Mouse (Mus musculus) forelimb bud, embryonic 11.5 days (tissue): ENCODE measurements around the gene Kdm2b.
A peak's percentile ranks its signal among the peaks of the same experiment; 100 is the strongest.

Source experiments
- DNase-seq: peaks from one replicate; pipeline ENCODE4 v3.0.0-alpha.2; 2012; ENCODE audit warnings: low read depth, low spot score

The Kdm2b gene

GRCm38 (mm10) chr5:123011705-123012104, 22.1 kb upstream of the Kdm2b start:
- no peak for DNase-seq

GRCm38 (mm10) chr5:123010806-123011205, 21.2 kb upstream of the Kdm2b start:
- no peak for DNase-seq

GRCm38 (mm10) chr5:123009873-123010272, 20.2 kb upstream of the Kdm2b start:
- no peak for DNase-seq

DNA sequence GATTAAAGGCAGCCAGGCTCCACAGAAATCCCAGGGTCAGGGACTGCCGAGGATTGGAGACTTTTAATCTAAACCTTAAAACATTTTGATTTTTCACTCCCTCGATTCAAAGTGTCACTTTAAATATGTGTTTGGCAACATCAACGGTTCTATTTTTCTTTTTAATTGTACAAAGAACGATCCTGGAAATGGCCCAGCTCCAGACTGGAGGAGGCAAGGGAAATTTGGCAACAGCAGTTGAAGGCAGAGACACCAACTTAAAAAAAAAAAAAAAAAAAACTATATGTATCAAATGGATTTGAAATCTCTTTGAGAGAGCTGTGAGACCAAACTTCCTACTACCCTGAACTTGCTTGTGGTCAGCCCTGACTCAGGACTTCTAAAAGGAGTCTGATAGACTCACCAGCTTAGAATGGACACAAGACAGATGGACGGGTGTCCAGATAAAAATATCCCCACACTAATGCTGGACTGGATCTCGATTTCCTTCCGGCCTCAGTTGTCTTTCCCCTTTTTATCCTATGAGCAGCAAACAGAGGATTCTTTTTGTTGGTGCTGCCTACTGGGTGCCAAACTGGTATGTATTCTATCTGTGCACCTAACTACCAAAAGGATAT, 19.4 kb upstream of the Kdm2b start:
- no peak for DNase-seq

- DNase-seq, result no peak
Observed at GRCm38 (mm10) chr5:123005716-123006592, 16.3 kb upstream of the Kdm2b start.

DNA sequence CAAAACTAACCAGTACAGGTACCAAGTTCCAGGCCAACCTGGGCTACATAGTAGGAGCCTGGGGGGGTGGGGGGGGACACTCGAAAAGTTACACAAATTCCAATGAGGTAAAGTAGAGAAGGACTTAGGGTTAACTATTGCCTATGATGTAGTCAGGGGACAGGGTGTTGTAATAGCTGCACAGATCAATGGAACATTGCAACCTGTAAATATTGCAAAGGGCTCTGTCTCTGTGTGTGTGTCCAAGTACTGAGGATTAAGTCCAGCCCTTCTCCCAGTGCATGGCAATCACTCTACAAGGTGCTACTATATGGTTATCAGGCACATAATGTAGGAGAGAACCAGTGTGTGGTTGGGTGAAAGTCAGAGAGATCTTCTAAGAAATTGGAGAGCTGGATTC, 11.3 kb upstream of the Kdm2b start:
- DNase-seq, result no peak

DNA sequence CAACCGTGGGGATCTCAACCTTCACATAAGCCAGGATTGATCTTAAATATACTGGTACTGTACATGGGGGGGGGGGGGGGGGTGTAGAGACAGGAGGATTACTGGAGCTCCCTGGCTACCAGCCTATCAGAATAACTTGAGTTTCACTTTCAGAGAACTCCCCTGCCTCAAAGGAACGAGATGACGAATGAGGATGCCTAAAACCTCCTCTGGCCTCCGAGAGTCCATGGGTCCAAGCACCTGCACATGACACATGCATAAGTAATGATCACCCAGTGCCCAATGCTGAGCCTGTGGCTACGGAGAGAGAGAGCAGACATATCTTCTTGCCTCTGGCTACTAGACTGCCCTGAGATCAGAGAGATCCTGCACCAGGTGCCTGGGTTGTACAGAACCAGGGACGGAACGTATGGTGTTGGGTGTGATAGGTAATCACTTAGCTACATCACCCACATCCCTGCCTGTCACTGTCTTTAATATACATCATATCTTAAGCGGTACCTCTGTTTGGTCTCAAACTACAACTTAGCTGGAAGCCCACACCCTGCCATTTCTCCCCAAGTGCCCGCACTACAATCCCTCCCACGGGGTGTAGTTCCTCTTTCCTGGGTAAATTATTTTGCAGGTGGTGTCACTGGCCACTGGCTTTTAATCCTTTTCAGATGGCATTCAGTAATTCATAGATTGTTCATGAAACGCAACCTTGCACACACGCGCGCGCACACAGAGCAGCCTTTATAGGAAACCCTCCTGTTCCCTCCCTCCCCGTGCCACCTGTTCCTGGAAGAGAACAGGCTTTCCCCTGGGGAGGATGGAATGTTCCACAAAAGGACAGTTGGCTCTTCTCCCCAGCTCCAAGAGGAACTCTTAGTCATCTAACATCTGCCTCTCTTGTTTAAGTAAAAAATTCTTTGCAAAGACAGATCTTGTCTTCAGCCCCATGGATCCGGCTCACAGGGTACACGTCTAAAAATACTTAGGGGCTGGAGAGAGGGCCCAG, 7.9 kb upstream of the Kdm2b start:
- no peak for DNase-seq

DNA sequence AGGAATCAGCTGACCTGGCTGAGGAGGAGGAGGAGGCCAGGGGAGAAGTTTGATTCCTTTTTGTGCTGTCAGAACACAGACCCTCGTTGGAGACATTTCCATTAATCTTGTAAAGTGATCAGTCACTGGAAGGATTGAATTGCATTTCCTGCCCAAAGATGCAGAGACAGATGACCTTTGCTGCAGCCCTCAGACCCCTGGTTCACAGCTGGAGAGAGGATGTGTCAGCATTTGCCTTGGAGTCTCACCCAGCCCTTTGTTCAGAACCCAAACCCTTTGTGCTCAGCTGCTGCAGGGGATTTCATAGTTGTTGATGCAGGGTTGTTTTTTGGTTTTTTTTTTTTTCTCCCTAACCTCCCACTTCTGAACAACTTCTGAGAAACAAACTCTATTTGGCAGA, 5.3 kb upstream of the Kdm2b start:
- no peak for DNase-seq

GRCm38 (mm10) chr5:122994303-122994846, 4.8 kb upstream of the Kdm2b start:
- DNase-seq, result peak; percentile 99

GRCm38 (mm10) chr5:122993811-122994210, 4.2 kb upstream of the Kdm2b start:
- DNase-seq, result no peak

DNA sequence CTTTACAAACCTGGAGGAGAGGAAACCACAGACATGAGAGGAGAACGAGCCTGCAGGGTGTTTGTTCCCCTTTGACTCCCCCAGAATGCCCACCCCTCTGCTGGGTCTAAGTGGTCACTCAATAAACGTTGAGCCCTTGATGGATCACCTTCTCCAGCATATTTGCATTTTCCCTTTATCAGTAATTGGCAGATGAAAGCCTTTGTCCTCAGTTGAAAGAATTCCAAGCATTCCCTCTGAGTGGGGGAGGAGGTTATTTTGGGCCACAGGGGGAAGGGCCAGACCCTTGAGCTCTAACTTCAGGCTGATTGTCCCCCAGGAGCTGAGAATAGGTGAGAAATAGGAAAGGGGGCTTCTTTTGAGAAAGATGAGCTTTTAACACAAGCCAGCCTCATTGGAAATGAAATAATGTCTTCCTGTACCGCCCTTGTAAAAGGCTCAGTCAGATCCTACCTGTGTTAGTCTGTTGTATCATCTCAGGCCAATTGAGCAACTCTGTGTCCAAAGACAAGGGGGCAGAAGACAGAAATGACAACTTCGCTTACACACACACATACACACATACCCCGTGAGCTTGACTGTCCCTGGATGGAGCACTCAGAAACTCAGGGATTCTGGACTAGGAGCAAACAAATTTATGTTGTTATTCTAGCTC, 1.9 kb upstream of the Kdm2b start:
- DNase-seq, result no peak

DNA sequence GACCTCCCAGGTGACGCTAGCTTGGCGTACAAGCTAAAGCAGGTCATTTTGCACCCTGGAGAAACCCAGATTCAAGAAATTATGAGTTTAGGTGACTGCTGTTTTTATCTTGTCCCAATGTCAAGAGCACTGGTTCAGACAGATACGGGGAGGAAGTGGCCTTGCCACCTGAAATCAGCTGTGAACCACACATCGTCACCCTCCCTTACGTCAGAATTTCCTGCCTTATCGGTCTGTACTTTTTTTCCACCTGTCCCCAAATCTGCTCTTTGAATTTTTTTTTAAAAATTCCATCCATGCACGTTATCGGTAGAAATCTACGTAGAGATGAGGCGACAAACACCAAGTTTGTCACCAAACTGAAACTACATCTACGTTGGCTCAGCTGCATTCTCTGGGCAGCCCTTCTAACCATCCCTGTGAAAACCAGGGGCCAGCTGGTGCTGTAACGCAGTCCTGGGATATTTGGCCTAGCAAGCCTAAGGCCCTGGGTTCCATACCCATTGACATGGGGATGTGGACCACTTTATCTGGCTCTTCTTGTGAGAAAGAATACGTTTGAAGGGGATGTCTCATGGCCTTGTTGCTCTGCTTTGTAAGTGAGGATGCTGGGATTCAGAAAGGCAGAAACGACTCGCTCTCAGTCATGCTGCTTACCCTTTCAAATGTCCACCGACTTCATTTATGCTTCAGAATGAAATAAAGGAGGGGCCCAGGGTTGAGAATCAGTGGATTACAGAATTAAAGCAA, 963 bp upstream of the Kdm2b start:
- DNase-seq, result no peak

DNA sequence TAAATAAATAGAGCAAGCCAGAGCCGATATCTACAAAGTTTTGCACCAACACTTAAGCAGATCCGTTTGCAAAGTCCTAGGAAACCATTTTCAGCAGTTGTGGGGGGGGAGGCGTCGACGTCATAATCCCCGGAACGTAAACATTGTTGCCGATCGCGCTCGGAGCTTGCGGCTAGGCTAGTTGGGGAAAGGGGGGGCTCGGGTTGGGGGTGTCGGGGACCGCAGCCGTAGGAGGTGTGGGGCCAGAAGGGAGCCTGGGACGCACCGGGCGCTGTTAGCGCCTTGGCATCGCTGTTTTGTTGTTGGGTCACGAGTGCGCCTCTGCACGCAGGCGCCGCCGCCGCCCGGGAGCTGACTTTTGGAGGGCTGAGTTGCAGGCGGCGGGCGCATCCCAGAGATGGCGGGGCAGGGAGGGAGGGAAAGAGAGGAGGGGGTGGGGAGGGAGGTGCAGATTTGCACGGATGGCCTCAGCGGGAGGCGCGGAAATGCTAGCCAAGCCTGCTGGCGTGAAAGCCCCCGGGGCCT, 560 bp downstream of the Kdm2b start:
- DNase-seq, result peak; percentile 64

DNA sequence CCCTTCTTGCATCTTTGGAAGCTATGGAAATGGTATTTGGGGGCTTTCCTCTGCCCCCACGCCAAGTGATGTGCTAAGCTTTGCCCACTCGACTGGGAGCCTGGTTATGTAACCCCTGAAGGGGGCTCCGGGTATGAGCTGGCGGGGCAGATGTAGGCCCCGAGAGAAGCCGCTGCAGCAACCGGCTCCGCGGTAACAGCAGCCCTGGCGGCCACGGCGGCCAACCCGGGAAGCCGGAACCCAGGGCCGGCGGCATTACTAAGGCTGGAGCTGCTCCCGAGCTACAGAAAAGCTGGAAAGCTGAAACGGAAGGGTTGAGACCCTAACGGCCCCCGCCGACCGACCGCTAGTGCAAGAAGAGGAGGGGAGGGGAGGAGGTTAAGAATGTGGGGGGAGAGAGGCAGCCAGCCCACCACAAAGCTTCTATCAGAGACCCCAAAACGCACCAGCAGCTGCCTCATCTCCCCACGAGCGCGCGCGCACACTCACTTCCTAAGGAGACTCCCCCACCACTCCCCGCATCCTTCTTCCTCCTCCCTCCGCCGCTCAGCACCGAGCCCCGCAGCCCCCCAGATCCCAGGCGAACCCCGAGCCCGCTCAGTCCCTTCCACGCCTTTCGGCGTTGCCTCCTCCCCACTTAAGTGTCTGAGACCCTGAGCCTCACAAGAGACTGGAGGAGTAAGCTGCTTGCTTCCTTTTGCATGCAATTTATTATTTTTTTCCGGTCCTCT, 1.4 kb downstream of the Kdm2b start:
- no peak for DNase-seq

DNA sequence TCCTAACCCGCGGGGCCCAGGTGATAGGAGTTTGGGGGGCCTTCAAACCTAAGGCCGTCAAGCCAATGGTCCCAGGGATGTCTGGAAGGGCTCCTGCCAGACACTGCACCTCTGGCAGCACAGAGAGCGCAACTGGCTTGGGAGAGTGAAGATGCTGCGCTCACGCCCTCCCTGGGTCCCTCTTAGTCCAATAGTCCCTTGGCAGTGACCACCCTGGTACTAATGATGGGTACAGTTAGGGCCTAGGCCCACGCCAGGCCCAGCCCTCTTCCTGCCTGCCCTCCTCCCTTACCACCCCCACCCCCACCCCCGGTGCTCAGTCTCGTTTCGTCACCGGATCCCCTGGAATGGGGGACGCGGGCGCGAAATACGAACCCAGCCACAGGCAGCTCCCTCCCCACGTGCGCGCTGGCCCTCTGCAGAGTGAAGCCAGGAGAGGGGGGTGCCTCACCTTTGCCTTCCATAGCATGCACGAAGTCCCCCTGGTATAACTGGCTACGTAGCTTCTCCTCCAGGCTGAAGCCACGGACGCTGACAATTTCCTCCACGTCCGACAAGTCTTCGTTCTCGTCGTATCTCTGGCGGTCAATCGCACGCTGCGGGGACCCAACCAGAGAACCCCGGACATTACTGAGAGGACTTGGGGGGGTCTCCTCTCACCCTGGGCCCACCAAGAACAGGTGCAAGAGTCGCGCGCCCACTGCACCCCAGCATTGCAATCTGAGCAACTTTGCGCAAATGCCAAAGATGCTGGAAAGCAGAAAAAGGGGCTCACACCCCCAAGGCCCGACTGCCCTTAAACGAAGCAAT, 2.2 kb downstream of the Kdm2b start:
- peak; percentile 45 for DNase-seq

- no peak for DNase-seq
Observed at GRCm38 (mm10) chr5:122986091-122986493, 3.5 kb downstream of the Kdm2b start.

- no peak for DNase-seq
Observed at GRCm38 (mm10) chr5:122985276-122985675, 4.3 kb downstream of the Kdm2b start.

DNA sequence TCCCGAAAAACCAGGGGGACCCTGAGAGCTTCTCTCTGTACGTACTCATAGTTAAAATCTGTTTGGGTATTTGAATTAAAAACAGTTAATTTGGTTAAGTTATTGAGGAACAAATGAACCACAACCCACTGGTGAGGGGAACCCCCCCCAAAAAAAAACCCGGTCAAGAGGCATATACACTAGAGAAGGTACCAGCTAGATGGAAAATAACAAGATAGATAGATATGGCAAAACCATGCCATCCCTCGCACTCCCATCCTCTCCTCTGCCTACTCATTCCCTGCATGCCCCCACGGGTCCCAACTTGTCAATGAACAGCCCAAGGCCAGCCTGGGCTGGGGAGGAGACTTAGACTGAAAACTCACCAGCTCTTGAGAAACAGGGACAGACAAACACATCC, 5.1 kb downstream of the Kdm2b start:
- no peak for DNase-seq

GRCm38 (mm10) chr5:122978970-122979369, 10.7 kb downstream of the Kdm2b start:
- DNase-seq, result no peak
